Mouse (Mus musculus) C2C12 (cell line): ENCODE results near the gene Abca7.

ENCODE experiments used
- CTCF ChIP-seq: IDR thresholded peaks from one replicate; pipeline ENCODE4 v1.5.1; 2011; ENCODE audit not compliant: control insufficient read depth, insufficient read depth, insufficient read length
- MYOD1 ChIP-seq: IDR thresholded peaks from one replicate; pipeline ENCODE4 v1.6.1; 2011; ENCODE audit warnings: low read depth; ENCODE audit not compliant: control insufficient read depth, insufficient read length

- TF ChIP-seq CTCF (no peak), MYOD1 (no peak)
Observed at GRCm38 (mm10) chr10:80013609-80014008, 17.3 kb downstream of the Abca7 start.
